Mouse (Mus musculus) gastrocnemius, adult 18-20 months (tissue): ENCODE measurements around the gene RPS10-NUDT3. TPM values are rescaled to one million over a fixed set of nuclear protein-coding genes. Genes with fewer than 3 reads are reported as not detected.

Experiments
- DNase-seq: peaks from one replicate; pipeline ENCODE4 v3.0.0; 2021; ENCODE audit warnings: low spot score
- long read RNA-seq, 2 experiments: library from polyadenylated mRNA; stranded (forward); transcript quantifications; one replicate each; pipeline ENCODE4 v2.0.0; 2021
- total RNA-seq, 2 experiments: library from RNA; stranded (reverse); gene quantifications; 2 replicates each; pipeline ENCODE4 v1.2.3; 2021

The RPS10-NUDT3 gene
- total RNA-seq = 1 to 10 TPM in 1 of 2 experiments, not detected in 1; 1.5 TPM
- long read RNA-seq, experiment 1 = 0 reads
- long read RNA-seq, experiment 2 = 0 reads

DNA sequence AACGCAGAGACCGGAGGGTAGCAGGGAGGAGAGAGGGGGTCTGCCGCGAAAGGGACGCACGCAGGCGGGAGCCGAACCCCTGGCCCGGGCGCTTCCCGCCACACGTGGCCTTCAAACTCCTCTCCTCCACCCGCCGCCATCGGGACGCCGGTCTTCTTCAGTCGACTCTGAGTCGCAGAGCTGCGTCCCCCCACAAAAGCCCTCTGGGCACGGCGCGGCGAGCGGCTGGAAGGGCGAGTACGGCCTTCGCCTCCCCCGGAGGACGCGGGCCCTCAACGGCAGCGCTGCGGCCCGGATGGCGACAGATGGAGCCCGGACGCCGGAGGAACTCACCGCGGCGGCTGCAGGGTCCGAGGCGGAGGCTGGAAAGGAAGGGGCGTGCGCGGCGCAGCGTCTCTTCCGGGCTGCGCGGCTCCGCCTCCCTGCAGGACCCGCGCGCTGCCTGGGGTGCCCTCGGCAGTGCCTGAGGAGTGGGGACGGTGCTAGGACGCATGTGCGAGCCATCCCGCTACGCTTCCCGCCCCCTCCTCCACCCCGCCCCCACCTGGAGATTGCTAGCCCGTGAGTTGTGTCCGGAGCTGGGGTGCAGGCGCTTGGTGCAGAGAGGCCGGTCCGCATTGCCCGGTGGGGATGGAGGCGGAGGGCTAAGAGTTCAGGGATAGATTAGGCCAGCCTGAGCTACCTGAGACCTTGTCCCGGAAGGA lies at the start of gene RPS10-NUDT3:
RPS10-NUDT3 (minus strand) TSS at position 352 of the 704 bp plus-strand sequence.
- peak; percentile 88 for DNase-seq

- DNase-seq = no peak
These were observed 44.1 kb upstream of the RPS10-NUDT3 start for GRCm38 (mm10) chr17:27678924-27679813.

DNA sequence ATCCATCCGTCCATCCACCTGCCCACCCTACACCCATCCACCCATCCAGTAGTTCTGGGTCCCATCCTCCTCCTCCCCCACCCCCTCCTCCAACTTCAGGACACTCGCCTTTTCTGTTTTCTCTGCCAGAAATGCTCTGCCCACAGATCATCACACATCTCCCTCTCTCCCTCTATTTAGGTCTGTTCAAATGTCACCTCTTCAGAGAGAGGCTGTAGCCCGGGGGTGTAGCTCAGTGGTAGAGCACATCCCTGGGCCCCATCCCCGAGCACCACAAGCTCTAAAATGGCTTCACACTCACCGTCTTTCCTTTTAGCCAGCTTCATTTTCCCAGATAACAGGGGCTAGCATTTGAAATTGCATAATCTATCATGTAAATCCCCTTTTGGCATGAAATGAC lies 42.7 kb upstream of the RPS10-NUDT3 start:
- DNase-seq = no peak

DNA sequence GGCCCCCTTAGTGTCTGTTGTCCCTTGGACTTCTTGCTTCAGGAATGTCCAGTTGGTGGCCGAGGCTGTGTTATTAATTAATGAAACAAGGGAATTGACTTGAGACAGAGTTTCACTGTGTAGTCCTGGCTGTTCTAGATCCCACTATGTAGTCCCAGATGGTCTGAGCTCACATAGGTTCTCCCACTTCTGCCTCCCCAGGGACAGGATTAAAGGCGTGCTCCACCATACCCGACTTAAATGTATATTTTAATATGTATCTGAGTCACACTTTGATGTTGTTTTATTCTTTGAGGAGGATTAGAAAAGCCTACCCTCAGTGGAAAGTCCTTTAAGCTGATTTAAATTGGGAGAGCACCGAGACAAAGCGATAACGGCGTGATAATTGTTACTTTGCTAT lies 41.2 kb upstream of the RPS10-NUDT3 start:
- DNase-seq = no peak

GRCm38 (mm10) chr17:27675453-27675852 lies 40.4 kb upstream of the RPS10-NUDT3 start:
- DNase-seq = no peak

- DNase-seq = no peak
These were observed 38.9 kb upstream of the RPS10-NUDT3 start for GRCm38 (mm10) chr17:27673945-27674344.

DNA sequence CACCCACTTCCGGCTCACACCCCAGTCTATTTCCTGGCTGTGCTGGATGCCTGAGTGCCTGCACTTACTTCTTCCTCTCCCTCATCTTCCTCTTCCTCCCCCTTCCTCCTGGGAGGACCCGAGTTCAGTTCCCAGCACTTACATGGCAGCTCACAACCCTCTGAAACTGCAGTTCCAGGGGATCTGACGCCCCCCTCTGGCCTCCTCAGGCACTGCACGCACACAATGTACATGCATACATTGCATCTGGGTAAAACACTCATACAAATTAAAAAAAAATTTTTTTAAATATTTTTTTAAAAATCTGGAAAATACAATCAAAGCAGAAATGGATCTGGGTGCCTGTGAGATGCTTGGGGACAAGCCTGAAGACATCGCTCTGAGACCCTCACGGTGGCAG lies 36.7 kb upstream of the RPS10-NUDT3 start:
- DNase-seq = no peak

DNA sequence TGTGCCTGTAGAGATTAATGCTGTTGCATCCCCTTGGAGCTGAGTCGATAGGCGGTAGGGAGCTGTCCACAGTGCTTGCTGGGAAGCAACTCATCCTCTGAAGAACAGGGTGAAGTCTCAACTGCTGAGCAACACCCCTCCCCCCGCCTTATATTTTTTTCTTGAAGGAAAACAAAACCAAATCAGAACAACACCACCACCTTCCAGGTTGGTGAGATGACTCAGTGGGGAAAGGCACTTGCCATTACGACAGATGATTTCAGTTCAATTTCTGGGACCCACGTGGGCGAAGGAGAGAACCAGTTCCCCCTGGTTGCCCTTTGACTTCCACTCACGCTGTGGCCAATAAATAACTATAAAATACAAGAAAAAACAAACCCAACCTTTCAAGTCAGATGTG lies 23.7 kb upstream of the RPS10-NUDT3 start:
- DNase-seq = no peak

GRCm38 (mm10) chr17:27657123-27657522 lies 22.1 kb upstream of the RPS10-NUDT3 start:
- DNase-seq = no peak

DNA sequence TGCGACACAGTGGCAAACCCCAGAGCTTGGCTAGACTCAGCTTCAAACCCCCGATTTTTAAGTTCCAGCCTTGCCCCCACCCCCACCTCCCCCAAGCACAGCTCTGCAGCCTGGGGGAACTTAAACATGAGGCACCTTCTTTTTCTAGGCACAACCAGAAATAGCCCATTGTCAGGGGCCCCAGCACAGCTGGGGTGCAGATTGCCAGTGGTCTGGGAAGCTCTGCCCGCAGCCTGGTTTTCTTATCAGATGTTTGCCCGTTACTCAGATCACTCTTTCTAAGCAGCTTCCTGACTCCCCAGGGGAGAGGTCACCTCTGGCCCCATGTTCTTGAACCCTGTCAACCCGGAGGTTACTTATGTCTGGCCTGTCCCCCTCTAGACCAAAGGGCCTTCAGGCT lies 21.4 kb upstream of the RPS10-NUDT3 start:
- no peak for DNase-seq

GRCm38 (mm10) chr17:27656011-27656399 lies 21.0 kb upstream of the RPS10-NUDT3 start:
- no peak for DNase-seq

- no peak for DNase-seq
These were observed 20.3 kb upstream of the RPS10-NUDT3 start, which contains the start of gene Pacsin1 for GRCm38 (mm10) chr17:27655089-27656010. Gene Pacsin1, plus strand, starts transcription at chr17:27655509.

GRCm38 (mm10) chr17:27653253-27653959 lies 18.4 kb upstream of the RPS10-NUDT3 start:
- DNase-seq = no peak

- no peak for DNase-seq
These were observed 17.2 kb upstream of the RPS10-NUDT3 start for GRCm38 (mm10) chr17:27652046-27652790.

- DNase-seq = no peak
These were observed 15.6 kb upstream of the RPS10-NUDT3 start for GRCm38 (mm10) chr17:27650586-27650985.

GRCm38 (mm10) chr17:27650160-27650559 lies 15.1 kb upstream of the RPS10-NUDT3 start:
- DNase-seq = peak; percentile 57

DNA sequence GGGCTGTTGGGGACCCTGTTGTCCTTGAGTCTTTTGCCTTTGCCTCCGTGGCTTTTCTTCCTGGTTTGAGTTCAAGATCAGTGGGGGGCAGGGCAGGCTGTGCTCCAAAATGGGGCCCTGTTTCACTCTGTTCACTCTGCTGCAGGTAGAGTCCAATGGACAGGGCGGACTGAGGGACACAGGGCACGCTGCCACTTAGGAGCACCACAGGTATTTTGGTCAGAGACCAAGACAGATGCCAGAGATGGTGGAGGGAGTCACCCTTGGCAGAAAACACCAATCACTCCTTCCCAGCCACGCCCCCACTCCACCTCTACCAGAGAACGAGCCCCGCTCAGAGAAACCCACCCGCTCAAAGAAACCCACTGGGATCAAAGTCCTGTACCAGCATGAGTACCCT lies 10.8 kb upstream of the RPS10-NUDT3 start:
- no peak for DNase-seq

GRCm38 (mm10) chr17:27644572-27644971 lies 9.6 kb upstream of the RPS10-NUDT3 start:
- DNase-seq = no peak

DNA sequence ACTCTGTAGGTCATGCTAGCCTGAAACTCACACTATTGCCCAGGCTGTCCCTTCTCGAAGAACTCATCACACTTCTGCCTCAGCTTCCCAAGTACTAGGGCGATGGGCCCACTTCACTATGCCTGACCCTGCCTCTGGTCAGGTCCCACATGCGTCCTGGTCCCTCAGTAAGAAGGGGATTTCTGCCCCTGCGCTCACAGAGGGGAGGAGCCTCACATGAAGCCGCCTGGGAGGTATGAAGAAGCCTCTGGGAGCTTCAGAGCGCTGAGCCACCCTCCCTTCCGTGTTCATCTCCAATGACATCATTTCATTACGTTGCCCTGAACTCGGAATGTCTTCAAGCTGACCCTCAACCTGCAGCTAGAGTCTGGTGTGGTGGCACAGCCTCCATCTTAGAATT lies 8.7 kb upstream of the RPS10-NUDT3 start:
- DNase-seq = no peak

DNA sequence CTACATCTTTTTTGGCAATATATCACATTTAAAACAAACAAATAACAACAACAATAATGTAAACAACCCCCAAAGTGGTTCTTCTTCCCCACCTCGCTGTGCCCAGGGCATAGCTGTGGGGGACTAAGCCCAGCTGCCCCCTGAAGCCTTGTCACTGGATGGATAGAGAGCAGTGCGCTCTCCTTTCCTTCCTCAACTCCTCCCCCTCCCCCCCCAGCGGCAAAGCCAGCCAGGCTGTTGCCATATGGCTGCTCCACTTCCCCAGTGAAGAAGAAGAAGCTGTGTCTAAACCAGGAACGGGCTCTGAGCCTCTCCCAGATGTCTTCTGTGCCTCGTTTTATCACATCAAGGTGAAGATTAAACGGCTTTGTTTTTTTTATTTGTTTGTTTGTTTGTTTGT lies 8.1 kb upstream of the RPS10-NUDT3 start:
- DNase-seq = no peak
